Mouse (Mus musculus) kidney, embryonic 16.5 days (tissue): ENCODE data around the gene Esp3. TPM values are rescaled to one million over a fixed set of nuclear protein-coding genes. Genes with fewer than 3 reads are reported as not detected.
"Not testable (repeated sequence)": the region's sequence is repeated elsewhere in the genome, so short reads cannot be mapped to it uniquely, and the experiment has no call there.

Experiments
- ATAC-seq: fragments of 200-750 bp; cut with Nextera tagmentation; 2 replicates; pipeline ENCODE4 v1.8.0; 2017; ENCODE audit warnings: moderate TSS enrichment; ENCODE audit not compliant: low FRiP score, low TSS enrichment
- H3K27ac ChIP-seq: fragments of 300-500 bp; sonication (generic); 2 replicates; pipeline ENCODE4 v1.5.1; 2014; ENCODE audit warnings: low read length
- H3K27me3 ChIP-seq: fragments of 300-500 bp; sonication (generic); 2 replicates; pipeline ENCODE4 v1.6.1; 2014; ENCODE audit warnings: low read length, control low read depth, mixed read lengths; ENCODE audit not compliant: insufficient read depth
- H3K36me3 ChIP-seq: fragments of 300-500 bp; sonication (generic); 2 replicates; pipeline ENCODE4 v1.6.1; 2014; ENCODE audit warnings: low read length, control low read depth, mixed read lengths; ENCODE audit not compliant: insufficient read depth
- H3K4me1 ChIP-seq: fragments of 300-500 bp; sonication (generic); 2 replicates; pipeline ENCODE4 v1.6.1; 2014; ENCODE audit warnings: low read length, control low read depth, mixed read lengths; ENCODE audit not compliant: insufficient read depth
- H3K4me2 ChIP-seq: fragments of 300-500 bp; sonication (generic); replicated peaks from 2 replicates; pipeline ENCODE4 v1.6.1; 2014; ENCODE audit warnings: low read depth, low read length
- H3K4me3 ChIP-seq: fragments of 300-500 bp; sonication (generic); 2 replicates; pipeline ENCODE4 v1.5.1; 2014; ENCODE audit warnings: mild to moderate bottlenecking, low read length
- H3K9ac ChIP-seq: fragments of 300-500 bp; sonication (generic); replicated peaks from 2 replicates; pipeline ENCODE4 v1.6.1; 2014; ENCODE audit warnings: low read length
- H3K9me3 ChIP-seq: fragments of 300-500 bp; sonication (generic); 2 replicates; pipeline ENCODE4 v1.6.1; 2016; ENCODE audit warnings: low read length, control low read depth
- WGBS: fragments of 180-500 bp; shearing (Covaris S2); extraction: QIAGEN DNeasy Blood & Tissue Kit; methylation state at CpG from one replicate; pipeline ENCODE4 v1.1.7; 2014; 5-methylcytosine and 5-hydroxymethylcytosine counted together
- polyA plus RNA-seq: library from polyadenylated mRNA; unstranded; fragments of >200 nt; fragmentation: Nextera tagmentation; extraction: Ambion mirVana; gene quantifications from 2 replicates; pipeline ENCODE4 v1.2.1, GENCODE M21; 2015

The Esp3 gene
- not detected in 2 replicates for polyA plus RNA-seq

DNA sequence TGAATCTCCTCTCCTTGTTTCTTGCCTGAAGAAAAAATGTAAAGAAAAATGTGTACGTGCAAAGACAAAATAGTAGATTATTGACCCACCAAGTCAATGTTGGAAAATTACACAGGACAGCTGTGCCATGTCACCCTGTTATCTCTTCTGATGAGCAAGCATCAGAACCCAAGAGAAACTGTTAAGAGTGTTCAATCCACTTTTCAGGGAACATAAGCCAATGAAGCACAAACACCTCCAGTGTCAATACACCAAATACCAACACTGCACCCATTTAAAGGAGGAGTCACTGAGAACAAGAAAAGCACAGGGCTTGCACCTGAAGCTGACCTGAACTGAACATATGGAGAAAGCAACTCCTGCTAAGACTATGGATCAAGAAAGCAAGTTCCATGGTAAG, at the start of gene Esp3:
TSS of gene Esp3 (plus strand) at position 301 of the 400 bp plus-strand sequence.
- not testable (repeated sequence) for H3K4me3 ChIP-seq

DNA sequence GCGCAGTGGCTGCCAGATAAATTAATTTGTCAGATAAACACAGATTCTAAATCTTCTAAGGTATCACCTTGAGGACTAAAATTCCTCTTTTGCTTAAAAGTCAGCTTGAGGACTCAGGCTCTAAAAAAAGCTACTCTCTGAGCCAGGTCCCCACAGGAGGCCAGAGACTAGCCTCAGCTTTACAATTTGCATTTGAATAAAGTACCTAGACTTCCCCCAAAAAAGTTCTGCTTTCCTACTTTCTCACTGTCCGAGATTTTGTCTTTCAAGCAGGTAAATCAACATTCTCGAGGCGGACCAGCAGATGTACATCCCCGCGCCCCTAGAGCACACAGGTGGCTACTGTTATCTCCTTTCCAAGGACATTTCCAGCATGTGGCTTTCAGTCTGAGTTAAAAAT, 48.0 kb upstream of the Esp3 start:
- not testable (repeated sequence) for H3K4me3 ChIP-seq, H3K36me3 ChIP-seq, ATAC-seq, H3K27me3 ChIP-seq, H3K4me1 ChIP-seq, H3K9ac ChIP-seq, H3K9me3 ChIP-seq, H3K27ac ChIP-seq, H3K4me2 ChIP-seq
- WGBS, result 56% methylated on average over 6 of the region's 6 CpGs

More for the DNA sequence above, at the start of gene Esp3:
- not testable (repeated sequence) for H3K27me3 ChIP-seq, H3K36me3 ChIP-seq, H3K4me1 ChIP-seq, H3K4me2 ChIP-seq, H3K9ac ChIP-seq, H3K27ac ChIP-seq, H3K9me3 ChIP-seq, ATAC-seq
- 91% methylated on average over 1 of the region's 1 CpGs for WGBS

GRCm38 (mm10) chr17:40591297-40591696, 40.6 kb upstream of the Esp3 start:
- no peak overlapping the region for H3K27ac ChIP-seq
- H3K36me3 ChIP-seq, result no peaks in the 10 kb centered on the region
- no peak for ATAC-seq
- no peaks in the 10 kb centered on the region for H3K27me3 ChIP-seq
- no peak overlapping the region for H3K9ac ChIP-seq
- no peak overlapping the region for H3K4me3 ChIP-seq
- H3K4me1 ChIP-seq, result no peaks in the 10 kb centered on the region
- H3K9me3 ChIP-seq, result no peaks in the 10 kb centered on the region
- no peak overlapping the region for H3K4me2 ChIP-seq

DNA sequence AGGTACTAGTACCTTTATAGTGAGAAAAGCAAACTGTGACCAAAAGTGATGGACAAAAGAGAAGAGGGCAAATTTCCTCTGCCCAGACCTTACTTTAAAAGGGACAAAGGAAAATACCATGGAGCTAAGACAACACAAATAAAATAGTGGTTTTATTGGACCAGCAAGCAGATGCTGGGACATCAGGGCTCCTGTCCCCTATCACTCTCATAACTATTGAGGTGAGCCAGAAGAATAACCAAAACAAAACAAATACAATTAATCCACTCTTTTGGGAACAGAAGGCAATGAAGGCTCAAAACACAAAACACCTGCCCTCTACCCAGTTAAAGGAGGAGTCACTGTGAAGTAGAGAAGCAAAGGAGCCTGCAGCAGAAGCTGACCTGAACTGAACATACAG, 33.6 kb upstream of the Esp3 start, which contains the start of gene Esp4:
TSS of gene Esp4 (plus strand) at position 301 of the 400 bp plus-strand sequence.
- no peak for ATAC-seq
- no peak within 1 kb of the TSS for H3K9ac ChIP-seq
- H3K4me1 ChIP-seq, result no peaks in the 10 kb centered on the region
- H3K9me3 ChIP-seq, result no peaks in the 10 kb centered on the region
- H3K27ac ChIP-seq, result no peak within 1 kb of the TSS
- no peak within 1 kb of the TSS for H3K4me3 ChIP-seq
- no peaks in the 10 kb centered on the region for H3K36me3 ChIP-seq
- H3K27me3 ChIP-seq, result no peaks in the 10 kb centered on the region
- H3K4me2 ChIP-seq, result no peak within 1 kb of the TSS

GRCm38 (mm10) chr17:40662118-40662679, 30.3 kb downstream of the Esp3 start:
- not testable (repeated sequence) for H3K4me1 ChIP-seq, H3K9ac ChIP-seq, H3K27me3 ChIP-seq, ATAC-seq, H3K4me3 ChIP-seq, H3K4me2 ChIP-seq, H3K27ac ChIP-seq, H3K9me3 ChIP-seq, H3K36me3 ChIP-seq
- 74% methylated on average over 9 of the region's 9 CpGs for WGBS

GRCm38 (mm10) chr17:40663161-40663811, 31.4 kb downstream of the Esp3 start:
- not testable (repeated sequence) for ATAC-seq, H3K27ac ChIP-seq, H3K4me3 ChIP-seq, H3K27me3 ChIP-seq, H3K9me3 ChIP-seq, H3K9ac ChIP-seq, H3K36me3 ChIP-seq, H3K4me2 ChIP-seq, H3K4me1 ChIP-seq
- 85% methylated on average over 12 of the region's 12 CpGs for WGBS

Other genes starting within 250 kb of the Esp3 start
- gene Esp8, start 112.1 kb upstream of the Esp3 start, polyA plus RNA-seq, result not detected in 2 replicates
- not detected in 2 replicates for gene Esp6, start 70.6 kb upstream of the Esp3 start, polyA plus RNA-seq
- not detected in 2 replicates for gene Esp4, start 33.5 kb upstream of the Esp3 start, polyA plus RNA-seq
- gene Esp1, start 95.0 kb downstream of the Esp3 start, polyA plus RNA-seq, result not detected in 2 replicates
- gene Crisp2, start 174.9 kb downstream of the Esp3 start, polyA plus RNA-seq, result not detected in 2 replicates
- 0.76 and 1.3 TPM in 2 replicates for gene Rhag, start 179.1 kb downstream of the Esp3 start, polyA plus RNA-seq
- gene 9130008F23Rik, start 248.5 kb downstream of the Esp3 start, polyA plus RNA-seq, result 2.3 and 2.4 TPM in 2 replicates